Mouse (Mus musculus) midbrain, embryonic 12.5 days (tissue): Measurements from ENCODE around the gene Crls1. TPM values are rescaled to one million over a fixed set of nuclear protein-coding genes. Genes with fewer than 3 reads are reported as not detected.
A peak's percentile ranks its signal among the peaks of the same experiment; 100 is the strongest.

Experiments
- ATAC-seq: fragments of 200-750 bp; cut with Nextera tagmentation; 2 replicates; pipeline ENCODE4 v1.8.0; 2017; ENCODE audit warnings: low read depth, moderate TSS enrichment, moderate library complexity; ENCODE audit not compliant: low FRiP score
- H3K27ac ChIP-seq: fragments of 300-500 bp; sonication (generic); replicated peaks from 2 replicates; pipeline ENCODE4 v1.5.1; 2016; ENCODE audit warnings: mild to moderate bottlenecking
- H3K27me3 ChIP-seq: fragments of 300-500 bp; sonication (generic); 2 replicates; pipeline ENCODE4 v1.6.1; 2016; ENCODE audit warnings: mild to moderate bottlenecking
- H3K36me3 ChIP-seq: fragments of 300-500 bp; sonication (generic); 2 replicates; pipeline ENCODE4 v1.6.1; 2016
- H3K4me1 ChIP-seq: fragments of 300-500 bp; sonication (generic); 2 replicates; pipeline ENCODE4 v1.6.1; 2016
- H3K4me2 ChIP-seq: fragments of 300-500 bp; sonication (generic); replicated peaks from 2 replicates; pipeline ENCODE4 v1.6.1; 2016; ENCODE audit warnings: mild to moderate bottlenecking, moderate library complexity
- H3K4me3 ChIP-seq: fragments of 300-500 bp; sonication (generic); 2 replicates; pipeline ENCODE4 v1.5.1; 2016; ENCODE audit warnings: mild to moderate bottlenecking
- H3K9ac ChIP-seq: fragments of 300-500 bp; sonication (generic); replicated peaks from 2 replicates; pipeline ENCODE4 v1.6.1; 2016; ENCODE audit warnings: mild to moderate bottlenecking, moderate library complexity
- H3K9me3 ChIP-seq: fragments of 300-500 bp; sonication (generic); 2 replicates; pipeline ENCODE4 v1.6.1; 2016; ENCODE audit warnings: mild to moderate bottlenecking
- WGBS: fragments of 180-500 bp; shearing (Covaris S2); methylation state at CpG from one replicate; pipeline ENCODE4 v1.1.7; 2016; 5-methylcytosine and 5-hydroxymethylcytosine counted together
- polyA plus RNA-seq: library from polyadenylated mRNA; unstranded; fragments of >200 nt; fragmentation: Nextera tagmentation; extraction: Ambion mirVana; gene quantifications from 2 replicates; pipeline ENCODE4 v1.2.1, GENCODE M21; 2016

Gene Crls1
- polyA plus RNA-seq, 1 experiment from 2014 or later = 22.1 TPM

- Histone ChIP-seq H3K9me3 (no peaks in the 10 kb centered on the region), H3K27ac (no peak overlapping the region), H3K36me3 (no peaks in the 10 kb centered on the region), H3K4me3 (no peak overlapping the region), H3K27me3 (no peaks in the 10 kb centered on the region), H3K4me2 (no peak overlapping the region), H3K4me1 (no peaks in the 10 kb centered on the region), H3K9ac (no peak overlapping the region)
- 74% methylated on average over 1 of the region's 1 CpGs for WGBS
- ATAC-seq = no peak
Measured at GRCm38 (mm10) chr2:132898211-132898610, 51.7 kb downstream of the Crls1 start.

DNA sequence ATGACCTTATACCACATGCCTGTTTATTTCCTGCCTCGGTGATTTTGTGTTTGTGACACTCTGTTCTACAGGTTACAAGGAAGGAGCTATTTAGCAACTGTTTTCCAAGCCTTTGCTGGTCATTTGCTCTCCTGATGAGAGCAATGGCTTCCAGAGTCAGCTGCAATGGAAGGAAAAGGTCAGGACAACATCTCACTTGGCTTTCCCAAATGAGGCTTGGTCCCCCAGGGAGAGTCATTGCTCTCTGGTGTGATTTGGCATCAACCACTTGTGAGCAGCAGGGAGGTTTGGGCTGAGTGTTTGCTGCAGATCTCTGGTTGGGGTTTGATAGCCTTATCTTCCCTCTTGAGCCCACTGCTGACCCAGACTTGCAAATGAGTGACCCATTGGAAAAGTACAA lies 54.1 kb downstream of the Crls1 start:
- Histone ChIP-seq H3K9me3 (no peaks in the 10 kb centered on the region), H3K4me2 (no peak overlapping the region), H3K36me3 (no peaks in the 10 kb centered on the region), H3K4me1 (no peaks in the 10 kb centered on the region), H3K9ac (no peak overlapping the region), H3K4me3 (no peak overlapping the region), H3K27me3 (no peaks in the 10 kb centered on the region), H3K27ac (no peak overlapping the region)
- ATAC-seq = no peak
- 93% methylated on average over 1 of the region's 1 CpGs for WGBS

GRCm38 (mm10) chr2:132901636-132902035 lies 55.2 kb downstream of the Crls1 start:
- no peak for ATAC-seq
- Histone ChIP-seq H3K27me3 (no peaks in the 10 kb centered on the region), H3K36me3 (no peaks in the 10 kb centered on the region), H3K9ac (no peak overlapping the region), H3K4me2 (no peak overlapping the region), H3K9me3 (no peaks in the 10 kb centered on the region), H3K27ac (no peak overlapping the region), H3K4me3 (no peak overlapping the region), H3K4me1 (no peaks in the 10 kb centered on the region)
- WGBS = 65% methylated on average over 4 of the region's 4 CpGs

DNA sequence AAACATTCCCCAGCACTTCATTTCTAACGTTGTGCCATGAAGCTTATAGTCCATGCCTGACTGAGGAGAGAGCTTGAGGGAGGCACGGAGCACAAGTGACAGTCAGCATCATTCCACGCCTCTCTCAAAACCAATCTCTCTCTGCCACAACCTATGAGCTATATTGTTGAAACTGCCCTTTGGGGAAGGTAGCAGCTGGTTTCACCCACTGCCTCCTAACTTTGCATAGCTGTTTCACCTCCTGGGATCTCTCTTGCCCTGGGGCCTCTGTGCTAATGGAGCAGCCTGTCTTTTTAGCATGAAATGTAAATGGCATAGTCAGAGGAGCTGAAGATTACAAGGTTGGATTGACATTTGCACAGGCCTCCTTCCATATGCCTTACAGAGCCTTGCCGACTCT lies 55.6 kb downstream of the Crls1 start:
- 77% methylated on average over 3 of the region's 4 CpGs for WGBS
- peak; percentile 57 for ATAC-seq
- Histone ChIP-seq H3K36me3 (no peaks in the 10 kb centered on the region), H3K9me3 (no peaks in the 10 kb centered on the region), H3K9ac (no peak overlapping the region), H3K27me3 (no peaks in the 10 kb centered on the region), H3K4me2 (no peak overlapping the region), H3K27ac (no peak overlapping the region), H3K4me1 (no peaks in the 10 kb centered on the region), H3K4me3 (no peak overlapping the region)

DNA sequence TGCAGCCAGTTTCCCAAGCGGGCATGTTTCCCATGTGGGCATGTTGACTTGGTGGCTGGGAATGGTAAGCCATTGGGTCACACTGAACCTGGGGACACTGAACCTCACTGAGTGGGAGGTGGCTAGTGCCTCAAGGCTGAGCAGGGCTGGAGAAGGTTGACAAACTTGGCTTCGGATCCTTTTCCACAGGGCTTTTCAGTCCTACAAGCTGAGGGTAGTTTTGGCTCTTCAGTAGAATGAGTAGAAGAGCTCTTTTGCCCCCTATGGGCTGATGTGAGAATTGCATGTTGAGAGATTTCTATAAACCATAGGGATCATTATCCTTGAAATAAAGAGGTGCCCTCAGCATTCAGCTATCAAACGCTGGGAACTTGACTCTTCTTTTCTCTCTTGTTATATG lies 57.0 kb downstream of the Crls1 start:
- no peaks in the 10 kb centered on the region for H3K27me3 ChIP-seq
- H3K9ac ChIP-seq = no peak overlapping the region
- H3K4me3 ChIP-seq = no peak overlapping the region
- H3K36me3 ChIP-seq = no peaks in the 10 kb centered on the region
- no peak overlapping the region for H3K27ac ChIP-seq
- no peaks in the 10 kb centered on the region for H3K4me1 ChIP-seq
- no peaks in the 10 kb centered on the region for H3K9me3 ChIP-seq
- 0 out of 2 replicates have a peak, but pooled peaks have one; percentile 64 for ATAC-seq
- no peak overlapping the region for H3K4me2 ChIP-seq
- 38% methylated on average over 3 of the region's 3 CpGs for WGBS

DNA sequence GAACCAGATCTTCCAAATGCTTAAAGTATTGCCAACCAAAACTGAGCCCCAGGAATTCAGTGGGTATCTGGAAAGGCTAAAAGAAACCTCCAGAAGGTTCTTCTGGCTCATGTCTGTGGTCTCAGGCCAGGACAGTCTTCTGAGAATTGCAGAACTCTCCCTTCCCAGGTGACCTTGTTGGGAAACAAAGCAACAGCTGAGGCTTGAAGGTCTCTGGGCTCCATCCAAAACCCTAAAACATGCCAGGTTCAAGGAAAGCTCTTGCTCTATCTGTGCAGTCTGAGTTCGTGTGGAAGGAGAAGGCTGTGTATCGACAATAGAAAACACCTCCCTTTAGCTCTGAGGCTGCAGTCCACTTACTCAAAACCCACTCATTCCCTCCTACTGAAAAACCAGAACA lies 58.5 kb downstream of the Crls1 start:
- Histone ChIP-seq H3K36me3 (no peaks in the 10 kb centered on the region), H3K4me3 (no peak overlapping the region), H3K27ac (no peak overlapping the region), H3K4me2 (no peak overlapping the region), H3K4me1 (no peaks in the 10 kb centered on the region), H3K27me3 (no peaks in the 10 kb centered on the region), H3K9ac (no peak overlapping the region), H3K9me3 (no peaks in the 10 kb centered on the region)
- no peak for ATAC-seq
- 68% methylated on average over 2 of the region's 2 CpGs for WGBS

- Histone ChIP-seq H3K36me3 (no peaks in the 10 kb centered on the region), H3K27me3 (no peaks in the 10 kb centered on the region), H3K4me2 (no peak overlapping the region), H3K4me1 (no peaks in the 10 kb centered on the region), H3K4me3 (no peak overlapping the region), H3K9me3 (no peaks in the 10 kb centered on the region), H3K9ac (no peak overlapping the region), H3K27ac (no peak overlapping the region)
- WGBS = 31% methylated on average over 8 of the region's 8 CpGs
- no peak for ATAC-seq
Measured at GRCm38 (mm10) chr2:132906763-132907162, 60.3 kb downstream of the Crls1 start.

GRCm38 (mm10) chr2:132914785-132915184 lies 68.3 kb downstream of the Crls1 start:
- no peak for ATAC-seq
- H3K9ac ChIP-seq = no peak overlapping the region
- H3K27me3 ChIP-seq = no peaks in the 10 kb centered on the region
- no peak overlapping the region for H3K4me2 ChIP-seq
- H3K4me1 ChIP-seq = no peaks in the 10 kb centered on the region
- H3K36me3 ChIP-seq = no peaks in the 10 kb centered on the region
- H3K4me3 ChIP-seq = no peak overlapping the region
- H3K27ac ChIP-seq = no peak overlapping the region
- 77% methylated on average over 1 of the region's 1 CpGs for WGBS
- H3K9me3 ChIP-seq = no peaks in the 10 kb centered on the region

Other genes starting within 250 kb of the Crls1 start
- gene Shld1, start 159.7 kb upstream of the Crls1 start, polyA plus RNA-seq = 19.2 and 20.6 TPM in 2 replicates
- 42.9 and 50.2 TPM in 2 replicates for gene Chgb, start 65.4 kb upstream of the Crls1 start, polyA plus RNA-seq
- 30.5 and 33.8 TPM in 2 replicates for gene Trmt6, start 30.6 kb upstream of the Crls1 start, polyA plus RNA-seq
- gene Mcm8, start 30.5 kb upstream of the Crls1 start, polyA plus RNA-seq = 18.8 and 18.9 TPM in 2 replicates
- gene Lrrn4, start 34.2 kb downstream of the Crls1 start, polyA plus RNA-seq = 0.06 and 0.08 TPM in 2 replicates
- 0.60 and 0.73 TPM in 2 replicates for gene Fermt1, start 99.2 kb downstream of the Crls1 start, polyA plus RNA-seq